Mouse (Mus musculus) kidney, adult 18-20 months (tissue): ENCODE measurements around the gene Dlx4.

ENCODE experiments used
- DNase-seq: peaks from one replicate; pipeline ENCODE4 v3.0.0; 2021

Gene Dlx4

DNA sequence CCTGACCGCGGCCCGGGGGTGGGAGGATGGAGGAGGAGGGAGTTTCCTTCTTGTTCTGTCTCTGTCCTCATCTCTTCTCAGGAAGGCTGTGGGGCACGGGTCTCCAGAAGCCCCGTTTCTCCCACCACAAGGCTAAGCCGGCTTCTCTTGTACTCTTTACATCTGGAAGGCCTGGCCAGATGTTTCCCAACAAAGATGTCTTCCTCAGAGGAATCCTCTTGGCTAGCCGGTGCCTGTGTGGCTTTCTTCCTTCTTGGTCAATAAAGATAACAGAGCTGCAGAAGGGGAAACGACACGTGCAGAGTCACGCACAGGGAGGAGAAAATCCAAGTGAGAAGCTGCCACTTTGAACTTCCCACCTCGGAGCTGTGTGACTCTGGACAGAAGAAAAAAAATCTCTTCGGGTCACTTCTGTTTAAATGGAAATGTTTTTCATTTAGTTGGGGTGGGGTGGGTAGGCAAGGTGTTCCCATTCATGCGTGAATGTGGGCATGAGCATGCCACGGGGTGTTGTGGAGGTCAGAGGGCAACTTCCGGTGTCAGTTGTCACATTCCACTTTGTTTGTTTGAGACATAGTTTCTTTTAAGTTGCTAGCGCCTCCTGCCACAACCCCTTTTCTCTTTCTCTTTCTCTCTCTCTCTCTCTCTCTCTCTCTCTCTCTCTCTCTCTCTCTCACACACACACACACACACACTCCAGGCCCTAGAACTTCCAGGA is 44.8 kb downstream of the Dlx4 start:
- no peak for DNase-seq

DNA sequence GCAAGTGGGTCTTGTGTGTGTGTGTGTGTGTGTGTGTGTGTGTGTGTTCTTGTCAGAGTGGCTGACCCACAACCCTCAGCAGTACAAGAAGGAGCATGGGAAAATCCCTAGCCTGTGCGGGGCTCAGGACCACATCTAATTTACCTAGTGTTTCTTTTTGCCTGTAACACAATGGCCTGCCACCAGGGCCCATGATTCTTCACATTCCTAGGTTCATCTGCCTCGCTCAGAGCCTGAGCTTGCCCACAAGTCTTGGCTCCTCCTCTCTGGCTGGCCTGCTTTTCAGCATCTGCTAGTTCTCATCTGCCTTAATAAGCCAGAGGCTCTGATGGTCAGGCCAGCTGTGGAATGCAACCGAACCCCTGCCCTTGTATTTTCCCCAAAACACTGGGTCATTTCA is 45.7 kb downstream of the Dlx4 start:
- DNase-seq = no peak

DNA sequence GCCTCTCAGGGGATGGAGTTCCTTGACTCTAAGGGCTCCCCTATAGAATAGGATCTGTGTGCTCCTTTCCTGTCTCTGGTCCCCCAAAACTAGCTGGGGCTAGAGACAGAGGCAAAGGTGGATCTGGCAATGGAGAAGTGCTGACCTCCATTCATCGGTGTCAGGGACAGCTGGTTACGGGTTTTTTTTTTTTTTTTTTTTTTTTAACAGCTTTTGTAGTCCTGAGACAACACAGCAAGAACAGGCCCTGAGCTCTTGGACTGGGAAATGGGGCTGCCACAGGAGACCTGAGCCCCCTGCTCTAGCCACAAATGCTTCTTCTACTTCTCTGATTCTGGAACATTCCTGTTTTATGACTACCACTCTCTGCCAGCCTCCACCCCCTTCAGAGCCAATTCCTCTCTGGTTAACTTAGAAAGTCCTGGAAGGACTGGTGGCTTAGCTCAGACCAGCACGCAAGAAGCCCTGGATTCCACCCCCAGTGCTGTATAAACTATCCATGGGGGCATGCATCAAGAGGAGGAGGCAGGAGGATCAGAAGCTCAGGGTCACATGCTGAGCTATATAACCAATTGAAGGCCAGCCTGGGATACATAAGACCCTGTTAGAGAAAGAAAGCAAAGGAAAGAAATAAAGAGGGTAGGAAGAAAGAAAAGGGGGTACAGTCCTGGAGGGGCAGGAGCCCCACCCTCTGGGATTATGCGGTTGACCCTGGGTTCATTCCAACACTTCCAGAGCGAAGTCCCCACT is 47.5 kb downstream of the Dlx4 start:
- DNase-seq = no peak

DNA sequence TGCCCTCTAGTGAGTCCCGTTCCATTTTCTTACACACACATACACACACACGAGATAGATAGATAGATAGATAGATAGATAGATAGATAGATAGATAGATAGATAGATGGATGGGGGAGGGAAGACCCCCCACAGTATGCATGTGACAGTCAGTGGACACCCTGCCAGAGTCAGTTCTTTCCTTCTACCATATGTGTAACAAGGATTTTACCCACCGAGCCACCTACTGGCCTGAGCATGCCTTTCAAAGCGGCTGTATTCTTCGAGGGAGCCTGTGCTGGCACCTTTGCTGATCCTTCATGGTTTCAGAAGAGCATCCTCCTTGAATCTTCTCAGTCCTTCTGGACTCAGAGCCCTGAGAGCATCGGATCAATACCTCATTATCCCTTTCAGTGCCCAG is 48.2 kb downstream of the Dlx4 start:
- DNase-seq = no peak

DNA sequence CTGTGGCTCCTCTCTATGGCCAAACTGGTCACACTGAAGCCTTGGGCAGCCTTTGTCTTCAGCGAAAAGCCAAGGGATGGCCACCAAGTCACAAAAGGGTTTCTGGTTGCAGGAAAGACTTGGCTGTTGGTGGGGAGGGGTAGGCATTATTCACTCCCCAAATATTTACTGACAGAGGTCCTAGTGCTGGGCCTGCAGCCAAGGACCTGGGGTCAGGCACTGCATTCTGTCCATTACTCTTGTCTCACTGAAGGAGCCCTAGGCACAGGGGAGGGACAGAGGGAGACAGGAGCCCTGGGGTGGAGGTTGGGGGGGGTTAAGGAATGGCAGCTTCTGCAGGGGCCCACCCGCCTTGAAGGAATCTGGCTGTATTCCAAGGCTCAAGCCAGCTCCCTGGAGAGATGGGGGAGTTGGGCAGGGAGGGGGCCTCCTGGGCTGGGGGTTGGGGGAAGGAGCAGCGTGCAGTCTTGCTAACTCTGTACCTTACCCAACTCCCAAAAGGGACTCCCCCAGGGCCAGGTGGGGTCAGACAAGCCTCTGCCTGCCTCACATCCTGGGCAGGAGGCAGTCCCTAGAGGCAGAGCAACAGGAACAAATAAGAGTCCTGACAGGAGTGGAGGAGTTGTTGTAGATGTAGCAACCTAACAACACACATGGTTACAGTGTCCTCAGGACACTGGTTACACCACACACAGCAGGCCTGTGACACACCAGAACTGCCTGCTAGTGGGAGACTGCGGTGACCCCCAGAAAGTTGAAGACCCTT is 49.3 kb downstream of the Dlx4 start:
- no peak for DNase-seq

DNA sequence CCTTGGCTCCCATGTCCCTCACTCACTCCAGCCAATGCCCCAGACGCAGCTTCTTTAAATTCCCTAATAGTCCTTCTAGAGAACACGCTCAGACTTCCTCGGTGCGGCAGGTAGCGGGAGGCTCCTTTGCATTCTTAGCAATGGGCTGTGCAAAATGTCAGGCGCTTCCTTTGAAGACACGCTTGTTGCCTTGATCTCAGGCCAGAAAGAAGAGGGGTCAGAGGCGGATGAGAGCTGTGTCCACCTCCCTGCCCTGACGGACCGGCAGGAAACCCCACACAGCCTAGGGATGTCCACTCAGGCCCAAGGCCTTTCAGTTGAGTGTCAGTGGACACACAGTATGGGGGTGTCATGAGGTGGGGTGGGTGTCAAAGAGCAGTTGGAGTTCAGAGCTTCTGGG is 50.5 kb downstream of the Dlx4 start:
- DNase-seq = no peak

DNA sequence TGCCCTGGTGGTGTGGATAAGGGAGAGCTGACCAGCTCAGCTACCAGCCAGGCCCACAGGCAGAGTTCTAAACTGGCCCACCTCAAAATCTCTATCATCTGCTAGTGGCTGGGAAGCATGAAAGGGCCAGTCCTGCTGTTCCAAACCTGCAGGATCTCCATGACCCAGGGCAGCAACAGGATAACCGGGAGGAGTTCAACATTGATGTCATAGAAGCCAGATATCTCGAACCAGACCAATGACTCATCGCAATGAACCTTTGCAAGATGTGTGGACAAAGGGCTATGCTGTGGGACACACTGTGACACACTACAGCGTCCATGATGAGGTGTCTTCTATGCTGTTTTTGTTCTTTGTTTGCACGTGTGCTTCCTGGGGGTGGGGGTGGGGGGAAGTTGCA is 53.0 kb downstream of the Dlx4 start:
- DNase-seq = no peak
